In the genomic region with DNA sequence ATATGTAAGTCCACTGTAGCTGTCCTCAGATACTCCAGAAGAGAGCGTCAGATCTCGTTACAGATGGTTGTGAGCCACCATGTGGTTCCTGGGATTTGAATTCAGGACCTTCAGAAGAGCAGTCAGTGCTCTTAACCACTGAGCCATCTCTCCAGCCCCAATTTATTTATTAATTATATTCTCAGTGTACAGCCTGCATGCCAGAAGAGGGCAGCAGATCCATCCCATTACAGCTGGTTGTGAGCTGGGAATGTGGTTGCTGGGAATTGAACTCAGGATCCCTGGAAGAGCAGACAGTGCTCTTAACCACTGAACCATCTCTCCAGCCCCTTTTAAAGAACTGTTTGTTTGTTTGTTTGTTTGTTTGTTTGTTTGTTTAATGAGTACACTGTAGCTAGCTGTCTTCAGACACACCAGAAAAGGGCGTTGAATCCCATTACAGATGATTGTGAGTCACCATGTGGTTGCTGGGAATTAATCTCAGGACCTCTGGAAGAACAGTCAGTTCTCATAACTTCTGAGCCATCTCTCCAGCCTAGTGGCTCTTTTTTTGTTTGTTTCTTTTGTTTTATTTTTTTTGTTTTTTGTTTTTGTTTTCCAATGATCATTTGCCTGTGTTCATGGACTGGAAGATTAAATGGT, we compare ENCODE assay signal across 8 mouse cellular contexts. TPM values are rescaled to one million over a fixed set of nuclear protein-coding genes. Genes with fewer than 3 reads are reported as not detected.
DNase-seq lines count a peak whose midpoint lies in the region; ATAC-seq and TF ChIP-seq lines count a peak whose summit lies in the region.
"Not testable (repeated sequence)": the region's sequence is repeated elsewhere in the genome, so short reads cannot be mapped to it uniquely, and the experiment has no call there.

No protein-coding gene starts in this region.

- peak overlapping the region; percentile 76 for H3K9ac ChIP-seq in MEL (ENCODE audit: control insufficient read depth, low read depth, low read length, poor library complexity, severe bottlenecking)
- not testable (repeated sequence) for H3K9ac ChIP-seq in kidney, postnatal 0 days (ENCODE audit: low read depth, low read length); liver, embryonic 13.5 days; midbrain, embryonic 14.5 days (replicated peaks; ENCODE audit: low read length)

- not testable (repeated sequence) for H3K27me3 ChIP-seq in MEL (ENCODE audit: control insufficient read depth in 1 of 2, insufficient read depth in 2 of 2, low read length in 2 of 2); kidney, postnatal 0 days (ENCODE audit: insufficient read depth, low read length); liver, embryonic 13.5 days; midbrain, embryonic 14.5 days (ENCODE audit: control insufficient read depth, insufficient read depth, low read length); thymus, adult 2 months (ENCODE audit: control insufficient read depth, insufficient read depth, low read length)

- TF ChIP-seq POLR2A in MEL (IDR thresholded peaks at IDR 0.05; ENCODE audit: control insufficient read depth in 1 of 2, insufficient read depth in 1 of 2, low read depth in 1 of 2, low read length in 2 of 2, poor library complexity in 1 of 2); brain, embryonic 14.5 days (IDR thresholded peaks at IDR 0.05; ENCODE audit: borderline replicate concordance, extremely low read depth, insufficient read depth, insufficient read length, poor library complexity, severe bottlenecking); thymus, adult 2 months (IDR thresholded peaks at IDR 0.05; ENCODE audit: control insufficient read depth, extremely low read depth, insufficient read depth, low read length, poor library complexity): not testable (repeated sequence)

- intact Hi-C loops in gastrocnemius, adult 2 months (cut with DNase I), result not testable (repeated sequence)

- H3K79me2 ChIP-seq in MEL (ENCODE audit: control insufficient read depth, insufficient read depth, low read length, poor library complexity), result not testable (repeated sequence)

- peaks cover 31 to 44% of the 10 kb centered on the region in 2 experiments for H3K4me1 ChIP-seq in MEL (ENCODE audit: control insufficient read depth in 1 of 2, insufficient read depth in 2 of 2, low read length in 2 of 2)
- not testable (repeated sequence) for H3K4me1 ChIP-seq in kidney, postnatal 0 days (replicated peaks; ENCODE audit: insufficient read depth, low read length); midbrain, embryonic 14.5 days (ENCODE audit: control insufficient read depth, insufficient read depth, low read length)
- H3K4me1 ChIP-seq in liver, embryonic 13.5 days (replicated peaks), result peaks cover 48% of the 10 kb centered on the region
- peaks cover 27% of the 10 kb centered on the region for H3K4me1 ChIP-seq in thymus, adult 2 months (replicated peaks; ENCODE audit: control insufficient read depth, insufficient read depth, low read length)

- H3K4me2 ChIP-seq in kidney, postnatal 0 days (ENCODE audit: low read length); liver, embryonic 13.5 days; midbrain, embryonic 14.5 days (ENCODE audit: low read length): not testable (repeated sequence)

- WGBS in kidney, postnatal 0 days, result 86% methylated on average over 3 of the region's 3 CpGs
- WGBS in liver, embryonic 13.5 days (ENCODE audit: insufficient replicate concordance), result 75% methylated on average over 3 of the region's 3 CpGs
- WGBS in midbrain, embryonic 14.5 days, result 88% methylated on average over 3 of the region's 3 CpGs
- WGBS in thymus, adult 2 months, result 94% methylated on average over 3 of the region's 3 CpGs

- H3K27ac ChIP-seq in MEL (ENCODE audit: control insufficient read depth, low read depth, low read length), result peak overlapping the region; percentile 96
- not testable (repeated sequence) for H3K27ac ChIP-seq in gastrocnemius, adult 2 months; kidney, postnatal 0 days; midbrain, embryonic 14.5 days (replicated peaks; ENCODE audit: low read depth, low read length); thymus, adult 2 months (ENCODE audit: control insufficient read depth, insufficient read depth, low read length)
- peak overlapping the region; percentile 78 for H3K27ac ChIP-seq in liver, embryonic 13.5 days

- DNase-seq in 3T3-L1 (ENCODE audit: low read depth, low spot score) (peak; percentile 59), MEL (ENCODE audit: low read depth, low spot score) (peak; percentile 54)
- DNase-seq in brain, embryonic 14.5 days (ENCODE audit: low read depth), result peak; percentile 21
- not testable (repeated sequence) for DNase-seq in gastrocnemius, adult 2 months; kidney, postnatal 0 days (ENCODE audit: low spot score); liver, embryonic 13.5 days
- peak; percentile 25 for DNase-seq in midbrain, embryonic 14.5 days
- DNase-seq in thymus, adult 2 months, result peak; percentile 33

- H3K4me3 ChIP-seq in MEL (ENCODE audit: control insufficient read depth in 1 of 2, insufficient read depth in 1 of 2, low read depth in 2 of 2, low read length in 2 of 2), result peak overlapping the region in 1 of 2 experiments; percentile 5; a peak in 1 of 4 replicates
- H3K4me3 ChIP-seq in gastrocnemius, adult 2 months; kidney, postnatal 0 days (replicated peaks; ENCODE audit: low read depth, low read length); liver, embryonic 13.5 days (replicated peaks); midbrain, embryonic 14.5 days (replicated peaks; ENCODE audit: low read depth, low read length); thymus, adult 2 months (ENCODE audit: control insufficient read depth, insufficient read depth, low read length): not testable (repeated sequence)

- ATAC-seq in kidney, postnatal 0 days (replicated peaks; ENCODE audit: low FRiP score, low read depth); liver, embryonic 13.5 days (ENCODE audit: low read depth); midbrain, embryonic 14.5 days (ENCODE audit: low FRiP score, low TSS enrichment): not testable (repeated sequence)

- H3K9me3 ChIP-seq in MEL (replicated peaks; ENCODE audit: insufficient read depth, low read length); kidney, postnatal 0 days (replicated peaks; ENCODE audit: low read length); liver, embryonic 13.5 days (replicated peaks); midbrain, embryonic 14.5 days (ENCODE audit: control insufficient read depth, low read length): not testable (repeated sequence)

- peak; percentile 39 to 57 (median 55) for TF ChIP-seq CTCF in MEL (IDR thresholded peaks at IDR 0.05 in 2 of 3, conservative IDR thresholded peaks at IDR 0.05 in 1 of 3; ENCODE audit: control insufficient read depth in 1 of 3, insufficient read depth in 1 of 3, low read depth in 2 of 3, low read length in 3 of 3, poor library complexity in 1 of 3, severe bottlenecking in 1 of 3)
- TF ChIP-seq CTCF in brain, embryonic 14.5 days (IDR thresholded peaks at IDR 0.05; ENCODE audit: borderline replicate concordance, extremely low read depth, insufficient read depth, insufficient read length), result peak; percentile 32; the same call in 1 of the 2 replicates
- TF ChIP-seq CTCF in gastrocnemius, adult 2 months (IDR thresholded peaks at IDR 0.05), result peak; percentile 29; the same call in 1 of the 2 replicates
- TF ChIP-seq CTCF in kidney, postnatal 0 days (IDR thresholded peaks at IDR 0.05; ENCODE audit: low read depth), result peak; percentile 67
- TF ChIP-seq CTCF in thymus, adult 2 months (IDR thresholded peaks at IDR 0.05; ENCODE audit: borderline replicate concordance, control insufficient read depth, extremely low read depth, insufficient read depth, low read length, poor library complexity), result not testable (repeated sequence)

- TF ChIP-seq RAD21 in MEL (IDR thresholded peaks at IDR 0.05; ENCODE audit: low read depth, low read length), result peak; percentile 42

- not testable (repeated sequence) for TF ChIP-seq EP300 in MEL (IDR thresholded peaks at IDR 0.05; ENCODE audit: low read depth in 1 of 2, low read length in 2 of 2)

- peaks cover 0 to 43% of the 10 kb centered on the region in 2 experiments; a peak in 2 of 4 replicates for H3K36me3 ChIP-seq in MEL (ENCODE audit: control insufficient read depth in 1 of 2, insufficient read depth in 2 of 2, low read length in 2 of 2)
- H3K36me3 ChIP-seq in kidney, postnatal 0 days (ENCODE audit: insufficient read depth, low read length); liver, embryonic 13.5 days; midbrain, embryonic 14.5 days (ENCODE audit: control insufficient read depth, insufficient read depth, low read length); thymus, adult 2 months (ENCODE audit: control insufficient read depth, insufficient read depth, low read length): not testable (repeated sequence)

RNA-seq across cellular contexts. Expression of a gene that starts 13.6 kb away (rescaled TPM):
- total RNA-seq in MEL (2012; rRNA removed), result 41.5 and 42.4 TPM in 2 replicates
- polyA plus RNA-seq in MEL (2012; ENCODE audit: insufficient read depth in 1 of 2, insufficient read length in 2 of 2, low read depth in 1 of 2, low replicate concordance in 2 of 2, missing spikeins in 1 of 2), result 10 to 100 TPM in 1 of 2 experiments, not detected in 1; 60.4 TPM
- polyA plus RNA-seq in brain, embryonic 14.5 days (2012; rRNA removed), result 71.3 and 93.8 TPM in 2 replicates
- total RNA-seq in gastrocnemius, adult 2 months (2021), result 10 to 100 TPM; 10.9 to 15.1 TPM
- 107 and 114 TPM in 2 replicates for polyA plus RNA-seq in kidney, postnatal 0 days (2015; fragmentation: Nextera tagmentation; extraction: Ambion mirVana)
- polyA plus RNA-seq in liver, embryonic 13.5 days (2015; fragmentation: Nextera tagmentation; extraction: Ambion mirVana), result 45.6 and 49.0 TPM in 2 replicates
- polyA plus RNA-seq in midbrain, embryonic 14.5 days (2014; fragmentation: Nextera tagmentation; extraction: Ambion mirVana), result 82.1 and 82.7 TPM in 2 replicates
- polyA plus RNA-seq in thymus, adult 2 months (2012; rRNA removed), result 97.0 and 106 TPM in 2 replicates

RNA-seq across cellular contexts. Expression of a gene that starts 30.5 kb away (rescaled TPM):
- 23.7 and 24.6 TPM in 2 replicates for total RNA-seq in MEL (2012; rRNA removed)
- polyA plus RNA-seq in MEL (2012; ENCODE audit: insufficient read depth in 1 of 2, insufficient read length in 2 of 2, low read depth in 1 of 2, low replicate concordance in 2 of 2, missing spikeins in 1 of 2), result 10 to 100 TPM; 65.8 to 66.0 TPM
- polyA plus RNA-seq in brain, embryonic 14.5 days (2012; rRNA removed), result 48.7 and 72.4 TPM in 2 replicates
- under 1 TPM; 0.66 to 0.89 TPM for total RNA-seq in gastrocnemius, adult 2 months (2021)
- polyA plus RNA-seq in kidney, postnatal 0 days (2015; fragmentation: Nextera tagmentation; extraction: Ambion mirVana), result 15.0 and 16.4 TPM in 2 replicates
- 9.3 and 11.0 TPM in 2 replicates for polyA plus RNA-seq in liver, embryonic 13.5 days (2015; fragmentation: Nextera tagmentation; extraction: Ambion mirVana)
- 66.8 and 74.1 TPM in 2 replicates for polyA plus RNA-seq in midbrain, embryonic 14.5 days (2014; fragmentation: Nextera tagmentation; extraction: Ambion mirVana)
- 196 and 239 TPM in 2 replicates for polyA plus RNA-seq in thymus, adult 2 months (2012; rRNA removed)

RNA-seq across cellular contexts. Expression of a gene that starts 45.9 kb away (rescaled TPM):
- total RNA-seq in MEL (2012; rRNA removed), result 0.75 and 1.1 TPM in 2 replicates
- polyA plus RNA-seq in MEL (2012; ENCODE audit: insufficient read depth in 1 of 2, insufficient read length in 2 of 2, low read depth in 1 of 2, low replicate concordance in 2 of 2, missing spikeins in 1 of 2), result 1 to 10 TPM in 1 of 2 experiments, not detected in 1; 1.3 TPM
- 1.1 and 2.6 TPM in 2 replicates for polyA plus RNA-seq in brain, embryonic 14.5 days (2012; rRNA removed)
- total RNA-seq in gastrocnemius, adult 2 months (2021), result 1 to 10 TPM; 4.1 to 5.4 TPM
- polyA plus RNA-seq in kidney, postnatal 0 days (2015; fragmentation: Nextera tagmentation; extraction: Ambion mirVana), result 2.8 and 3.1 TPM in 2 replicates
- 1.8 and 2.1 TPM in 2 replicates for polyA plus RNA-seq in liver, embryonic 13.5 days (2015; fragmentation: Nextera tagmentation; extraction: Ambion mirVana)
- 0.58 and 0.66 TPM in 2 replicates for polyA plus RNA-seq in midbrain, embryonic 14.5 days (2014; fragmentation: Nextera tagmentation; extraction: Ambion mirVana)
- 3.6 and 6.4 TPM in 2 replicates for polyA plus RNA-seq in thymus, adult 2 months (2012; rRNA removed)

RNA-seq across cellular contexts. Expression of a gene that starts 55.4 kb away (rescaled TPM):
- 16.9 and 18.3 TPM in 2 replicates for total RNA-seq in MEL (2012; rRNA removed)
- 10 to 100 TPM in 1 of 2 experiments, not detected in 1; 44.6 TPM for polyA plus RNA-seq in MEL (2012; ENCODE audit: insufficient read depth in 1 of 2, insufficient read length in 2 of 2, low read depth in 1 of 2, low replicate concordance in 2 of 2, missing spikeins in 1 of 2)
- 66.7 and 98.2 TPM in 2 replicates for polyA plus RNA-seq in brain, embryonic 14.5 days (2012; rRNA removed)
- 1 to 10 TPM; 8.5 to 8.8 TPM for total RNA-seq in gastrocnemius, adult 2 months (2021)
- 27.9 and 29.0 TPM in 2 replicates for polyA plus RNA-seq in kidney, postnatal 0 days (2015; fragmentation: Nextera tagmentation; extraction: Ambion mirVana)
- polyA plus RNA-seq in liver, embryonic 13.5 days (2015; fragmentation: Nextera tagmentation; extraction: Ambion mirVana), result 8.1 and 8.2 TPM in 2 replicates
- polyA plus RNA-seq in midbrain, embryonic 14.5 days (2014; fragmentation: Nextera tagmentation; extraction: Ambion mirVana), result 19.0 and 19.6 TPM in 2 replicates
- 4.2 and 5.6 TPM in 2 replicates for polyA plus RNA-seq in thymus, adult 2 months (2012; rRNA removed)

RNA-seq across cellular contexts. Expression of a gene that starts 59.4 kb away (rescaled TPM):
- total RNA-seq in MEL (2012; rRNA removed), result 0.03 and 0.04 TPM in 2 replicates
- under 1 TPM in 1 of 2 experiments, not detected in 1; 0.46 TPM for polyA plus RNA-seq in MEL (2012; ENCODE audit: insufficient read depth in 1 of 2, insufficient read length in 2 of 2, low read depth in 1 of 2, low replicate concordance in 2 of 2, missing spikeins in 1 of 2)
- polyA plus RNA-seq in brain, embryonic 14.5 days (2012; rRNA removed), result 113 and 151 TPM in 2 replicates
- total RNA-seq in gastrocnemius, adult 2 months (2021), result 1 to 10 TPM; 1.6 TPM
- polyA plus RNA-seq in kidney, postnatal 0 days (2015; fragmentation: Nextera tagmentation; extraction: Ambion mirVana), result 0.04 and 0.09 TPM in 2 replicates
- 0.41 and 0.85 TPM in 2 replicates for polyA plus RNA-seq in liver, embryonic 13.5 days (2015; fragmentation: Nextera tagmentation; extraction: Ambion mirVana)
- polyA plus RNA-seq in midbrain, embryonic 14.5 days (2014; fragmentation: Nextera tagmentation; extraction: Ambion mirVana), result 8.1 and 13.1 TPM in 2 replicates
- polyA plus RNA-seq in thymus, adult 2 months (2012; rRNA removed), result 123 and 149 TPM in 2 replicates
